Mouse (Mus musculus) cortical plate, adult 2 months (tissue): ENCODE data around the gene Ccdc24. TPM values are rescaled to one million over a fixed set of nuclear protein-coding genes. Genes with fewer than 3 reads are reported as not detected.
A peak's percentile ranks its signal among the peaks of the same experiment; 100 is the strongest.

Source experiments
- H3K27ac ChIP-seq: fragments of 200-500 bp; 2 replicates; pipeline ENCODE4 v1.5.1; 2012; ENCODE audit warnings: low read length, control low read depth, inconsistent platforms; ENCODE audit not compliant: insufficient read depth
- H3K4me1 ChIP-seq: fragments of 200-500 bp; 2 replicates; pipeline ENCODE4 v1.6.1; 2011; ENCODE audit warnings: low read length; ENCODE audit not compliant: control insufficient read depth, insufficient read depth
- H3K4me3 ChIP-seq: fragments of 200-500 bp; 2 replicates; pipeline ENCODE4 v1.5.1; 2011; ENCODE audit warnings: mild to moderate bottlenecking, low read length, control low read depth; ENCODE audit not compliant: insufficient read depth
- CTCF ChIP-seq: fragments of 200-500 bp; IDR thresholded peaks from 2 replicates; pipeline ENCODE4 v1.5.1; 2011; ENCODE audit warnings: mild to moderate bottlenecking, control low read depth, low read length; ENCODE audit not compliant: insufficient read depth; ENCODE audit errors: extremely low read depth
- POLR2A ChIP-seq: fragments of 200-500 bp; IDR thresholded peaks from 2 replicates; pipeline ENCODE4 v1.6.1; 2011; ENCODE audit warnings: mild to moderate bottlenecking, low read length, control low read depth; ENCODE audit not compliant: insufficient read depth; ENCODE audit errors: extremely low read depth
- polyA plus RNA-seq: library from polyadenylated mRNA; depleted of rRNA; stranded (reverse); fragments of >200 nt; gene quantifications from 2 replicates; pipeline ENCODE4 v1.2.3, GENCODE M21; 2012

Ccdc24 gene
- polyA plus RNA-seq, 1 experiment, result 2.1 TPM

DNA sequence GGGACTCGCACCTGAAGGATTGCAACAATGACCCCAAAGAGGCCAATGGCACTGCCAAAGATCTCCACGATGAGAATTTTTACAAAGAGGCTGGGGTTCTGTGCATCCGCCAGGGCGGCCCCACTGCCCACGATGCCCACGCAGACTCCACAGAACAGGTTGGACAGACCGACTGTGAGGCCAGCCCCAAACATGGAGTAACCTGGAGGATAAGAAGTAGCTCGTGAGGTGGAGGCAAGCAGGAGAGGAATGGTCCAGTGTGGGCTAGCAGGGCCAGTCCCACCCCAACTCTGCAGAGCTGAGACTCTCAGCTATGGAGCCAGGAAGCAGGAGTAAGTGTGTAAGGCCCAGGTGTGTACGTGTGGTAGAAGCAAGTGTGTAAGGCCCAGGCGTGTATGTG lies 12.7 kb upstream of the Ccdc24 start:
- H3K4me3 ChIP-seq, result peak overlapping the region; percentile 47; the same call in 1 of the 2 replicates
- TF ChIP-seq POLR2A, result no peak
- TF ChIP-seq CTCF, result no peak
- H3K27ac ChIP-seq, result no peak overlapping the region
- peaks cover 6% of the 10 kb centered on the region for H3K4me1 ChIP-seq

- TF ChIP-seq CTCF (no peak), POLR2A (no peak)
- peak overlapping the region; percentile 92; the same call in 1 of the 2 replicates for H3K4me3 ChIP-seq
- H3K27ac ChIP-seq, result no peak overlapping the region
- peaks cover 6% of the 10 kb centered on the region for H3K4me1 ChIP-seq
Observed at GRCm38 (mm10) chr4:117884146-117884545, 11.8 kb upstream of the Ccdc24 start.

DNA sequence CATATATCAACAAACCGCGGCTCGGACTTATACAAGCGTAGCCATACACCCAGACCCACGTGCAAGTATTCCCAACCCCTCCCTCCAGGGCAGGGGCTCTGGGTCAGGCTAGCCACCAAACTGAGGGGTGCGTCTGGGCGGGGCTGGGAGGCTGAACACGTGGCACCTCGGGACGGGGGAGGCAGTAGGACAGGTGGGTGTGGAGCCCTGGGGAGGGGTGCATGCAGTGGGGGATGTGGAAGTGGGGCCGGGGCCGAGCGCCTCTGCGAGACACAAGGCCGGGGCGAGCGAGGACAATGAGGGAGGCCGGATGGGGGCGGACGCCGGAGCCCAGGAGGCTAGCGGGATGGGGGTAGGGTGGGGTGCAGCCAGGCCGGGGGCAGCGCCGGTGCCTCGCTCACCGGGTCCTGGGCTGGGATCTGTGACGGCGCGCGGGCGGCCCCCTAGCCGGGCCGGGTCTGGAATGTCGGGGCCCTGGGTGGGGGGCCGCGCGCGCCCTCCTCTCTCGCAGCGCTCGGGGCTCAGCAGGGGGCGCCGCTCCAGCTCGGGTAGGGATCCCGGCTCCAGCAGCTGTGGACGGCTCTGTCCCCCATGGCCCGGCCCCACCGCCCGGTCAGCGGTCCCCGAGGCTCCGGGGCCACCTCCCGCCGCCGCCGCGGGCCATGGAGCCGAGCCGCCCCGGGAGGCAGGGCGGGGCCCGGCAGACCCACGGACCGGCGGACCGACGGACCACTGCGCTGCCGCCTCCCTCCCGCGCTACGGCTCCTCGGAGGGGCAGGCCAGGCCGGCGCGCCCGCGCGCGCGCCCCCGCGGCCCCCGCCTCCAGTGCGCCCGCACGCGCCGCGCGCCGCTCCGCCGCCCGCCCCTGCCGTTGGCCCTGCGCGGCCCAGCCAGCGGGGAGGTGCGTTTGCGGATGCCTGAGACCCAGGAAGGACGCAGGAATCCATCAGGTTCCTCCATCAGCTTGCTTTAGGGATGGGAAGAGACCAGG lies 10.6 kb upstream of the Ccdc24 start, which contains the start of gene B4galt2:
TSS of gene B4galt2 (minus strand) at position 787 of the 991 bp plus-strand sequence.
- H3K27ac ChIP-seq, result peak within 1 kb of the TSS; percentile 48
- H3K4me3 ChIP-seq, result peak within 1 kb of the TSS; percentile 92
- TF ChIP-seq POLR2A (peak; percentile 60; the same call in 1 of the 2 replicates), CTCF (no peak)
- peaks cover 6% of the 10 kb centered on the region for H3K4me1 ChIP-seq

DNA sequence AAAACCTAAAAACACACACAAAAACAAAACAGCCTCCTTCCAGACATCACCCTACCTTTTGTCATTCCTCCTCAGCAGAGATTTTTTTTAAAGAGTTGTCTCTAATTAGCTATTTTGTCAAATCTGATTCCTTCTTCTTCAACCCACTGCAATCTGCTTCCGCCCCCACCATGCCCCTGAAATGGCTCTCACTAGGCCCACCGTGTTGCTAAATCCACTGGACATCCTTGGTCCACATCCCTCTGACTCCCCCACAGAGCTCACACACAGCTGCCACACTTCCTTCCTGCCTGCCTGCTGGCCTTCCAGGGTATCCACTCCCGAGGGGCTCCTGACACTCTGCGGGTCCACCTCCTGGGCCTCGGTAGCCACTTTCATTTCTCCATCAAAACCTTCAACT lies 6.3 kb upstream of the Ccdc24 start:
- no peaks in the 10 kb centered on the region; the same call in 1 of the 2 replicates for H3K4me1 ChIP-seq
- no peak overlapping the region for H3K27ac ChIP-seq
- no peak overlapping the region for H3K4me3 ChIP-seq
- no peak for TF ChIP-seq CTCF

DNA sequence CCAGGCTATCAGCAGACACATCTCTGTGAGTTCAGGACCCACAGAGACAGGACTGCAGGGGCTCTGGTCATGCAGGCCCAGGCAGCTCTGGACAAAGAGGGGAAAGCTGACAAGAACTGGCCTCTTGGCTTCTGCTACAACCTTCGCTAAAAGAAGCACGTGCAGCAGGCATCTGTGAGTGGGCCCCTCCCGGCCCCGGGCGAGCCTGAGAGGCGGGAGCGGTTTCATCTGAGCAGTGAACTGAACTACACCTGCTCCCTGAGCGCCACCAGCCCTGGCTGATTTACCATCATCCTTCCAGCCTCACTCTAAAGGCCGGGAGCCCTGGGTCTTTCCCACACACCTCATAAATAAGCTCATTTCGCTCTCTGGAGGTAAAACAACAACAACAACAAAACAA lies 5.9 kb upstream of the Ccdc24 start:
- Histone ChIP-seq H3K4me3 (no peak overlapping the region), H3K27ac (no peak overlapping the region), H3K4me1 (no peaks in the 10 kb centered on the region; the same call in 1 of the 2 replicates)
- TF ChIP-seq POLR2A (no peak), CTCF (no peak)

- H3K4me3 ChIP-seq, result no peak overlapping the region
- TF ChIP-seq POLR2A (no peak), CTCF (no peak)
- H3K27ac ChIP-seq, result no peak overlapping the region
- H3K4me1 ChIP-seq, result no peaks in the 10 kb centered on the region
Observed at GRCm38 (mm10) chr4:117873615-117874014, 1.3 kb upstream of the Ccdc24 start.

DNA sequence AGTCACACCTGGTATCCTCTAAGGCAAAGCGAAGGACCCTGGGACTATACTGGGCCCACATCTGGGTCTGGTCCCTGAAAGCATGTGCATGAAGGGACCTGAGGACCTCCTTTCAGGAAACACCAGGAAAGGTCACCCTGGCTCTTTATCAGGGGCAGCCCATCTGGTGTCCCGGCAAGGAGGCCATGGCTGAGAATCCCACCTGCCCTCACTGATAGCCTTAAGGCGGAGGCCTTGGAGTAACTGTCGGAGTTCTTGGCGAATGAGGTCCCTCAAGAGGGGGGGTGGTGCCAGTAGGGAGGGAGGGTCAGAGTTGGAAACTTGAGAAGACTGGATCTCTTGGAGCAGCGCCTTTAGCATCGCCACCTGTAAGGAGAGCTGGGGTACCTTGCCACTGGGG lies 570 bp downstream of the Ccdc24 start:
- Histone ChIP-seq H3K4me1 (no peaks in the 10 kb centered on the region), H3K4me3 (no peak overlapping the region), H3K27ac (no peak overlapping the region)
- TF ChIP-seq POLR2A (no peak), CTCF (no peak)

DNA sequence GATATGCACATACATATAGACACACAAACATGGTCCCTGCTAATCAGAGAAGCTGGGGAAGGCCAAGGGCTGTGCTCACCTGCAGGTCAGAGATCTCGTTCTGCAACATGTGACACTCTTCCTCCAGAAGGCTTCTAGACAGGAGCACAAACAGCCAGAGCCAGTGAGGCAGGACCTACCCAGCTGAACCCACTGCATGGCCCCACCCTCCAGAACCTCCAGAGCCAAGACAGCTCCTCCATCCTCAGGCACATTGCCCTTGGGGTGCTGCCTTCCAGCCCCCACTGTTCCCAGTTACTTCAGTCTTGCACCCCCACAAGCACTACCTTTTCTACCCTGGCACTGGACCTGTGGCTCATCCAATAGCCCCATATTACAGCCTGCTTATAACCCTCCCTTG lies 1.9 kb downstream of the Ccdc24 start:
- TF ChIP-seq POLR2A, result no peak

GRCm38 (mm10) chr4:117869317-117869716 lies 3.0 kb downstream of the Ccdc24 start:
- no peak overlapping the region for H3K27ac ChIP-seq
- TF ChIP-seq CTCF (no peak), POLR2A (no peak)
- H3K4me1 ChIP-seq, result no peaks in the 10 kb centered on the region
- H3K4me3 ChIP-seq, result no peak overlapping the region

More for the DNA sequence above, 1.9 kb downstream of the Ccdc24 start:
- H3K27ac ChIP-seq, result no peak overlapping the region
- no peak overlapping the region for H3K4me3 ChIP-seq
- no peaks in the 10 kb centered on the region for H3K4me1 ChIP-seq

DNA sequence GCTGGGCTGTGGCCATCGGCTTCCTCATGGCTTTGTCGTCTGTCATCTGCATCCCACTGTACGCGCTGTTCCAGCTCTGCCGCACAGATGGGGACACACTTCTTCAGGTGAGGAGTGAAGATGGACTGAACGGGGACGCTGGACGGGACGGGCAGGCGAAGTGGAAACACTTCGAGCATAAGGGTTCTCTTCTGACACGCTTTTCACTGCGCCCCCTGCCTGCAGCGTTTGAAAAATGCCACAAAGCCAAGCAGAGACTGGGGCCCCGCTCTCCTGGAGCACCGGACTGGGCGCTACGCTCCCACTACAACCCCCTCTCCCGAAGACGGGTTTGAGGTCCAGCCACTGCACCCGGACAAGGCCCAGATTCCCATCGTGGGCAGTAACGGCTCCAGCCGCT lies 4.5 kb downstream of the Ccdc24 start:
- TF ChIP-seq CTCF, result peak; percentile 56
- TF ChIP-seq POLR2A, result no peak
- Histone ChIP-seq H3K4me3 (no peak overlapping the region), H3K4me1 (no peaks in the 10 kb centered on the region), H3K27ac (no peak overlapping the region)

- Histone ChIP-seq H3K4me3 (no peak overlapping the region), H3K27ac (no peak overlapping the region), H3K4me1 (no peaks in the 10 kb centered on the region)
- TF ChIP-seq CTCF (no peak), POLR2A (no peak)
Observed at GRCm38 (mm10) chr4:117867000-117867399, 5.4 kb downstream of the Ccdc24 start.
